Mouse (Mus musculus): ENCODE measurements around the gene Olfml3. TPM values are rescaled to one million over a fixed set of nuclear protein-coding genes. Genes with fewer than 3 reads are reported as not detected.

Gene Olfml3
- polyA plus RNA-seq, 1 experiment from 2014 or later = 5.3 TPM

DNA sequence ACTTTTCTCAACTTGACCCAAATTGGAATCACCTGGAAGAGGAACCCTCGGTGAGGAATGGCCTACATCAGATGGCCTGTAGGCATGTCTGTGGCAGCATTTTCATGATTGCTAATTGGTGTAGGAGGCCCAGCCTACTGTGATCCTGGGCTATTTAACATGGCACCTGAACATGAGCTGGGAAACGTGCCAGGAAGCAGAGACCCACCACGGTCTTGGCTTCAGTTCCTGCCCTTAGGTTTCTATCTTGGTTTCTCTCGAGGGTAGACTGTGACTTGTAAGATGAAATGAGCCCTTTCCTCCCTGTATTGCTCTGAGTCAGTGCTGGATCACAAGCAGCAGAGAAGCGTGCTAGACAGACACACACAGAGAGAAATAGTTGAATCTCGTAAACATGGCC is 33.1 kb downstream of the Olfml3 start:
- Histone ChIP-seq H3K4me1 (ENCODE audit: control insufficient read depth, insufficient read depth, low read length) (no peaks in the 10 kb centered on the region), H3K9me3 (replicated peaks; ENCODE audit: control insufficient read depth, low read length, poor library complexity, severe bottlenecking) (no peaks in the 10 kb centered on the region), H3K27me3 (ENCODE audit: control insufficient read depth, insufficient read depth, low read depth, low read length) (no peaks in the 10 kb centered on the region), H3K9ac (ENCODE audit: low read depth, low read length) (no peak overlapping the region), H3K27ac (ENCODE audit: low read length) (no peak overlapping the region), H3K4me3 (ENCODE audit: low read depth, low read length) (no peak overlapping the region), H3K4me2 (ENCODE audit: low read length) (no peak overlapping the region), H3K36me3 (ENCODE audit: control insufficient read depth, insufficient read depth, low read length) (no peaks in the 10 kb centered on the region)
- whole genome bisulfite sequencing = 75% methylated on average over 6 of the region's 6 CpGs
- no peak for ATAC-seq

DNA sequence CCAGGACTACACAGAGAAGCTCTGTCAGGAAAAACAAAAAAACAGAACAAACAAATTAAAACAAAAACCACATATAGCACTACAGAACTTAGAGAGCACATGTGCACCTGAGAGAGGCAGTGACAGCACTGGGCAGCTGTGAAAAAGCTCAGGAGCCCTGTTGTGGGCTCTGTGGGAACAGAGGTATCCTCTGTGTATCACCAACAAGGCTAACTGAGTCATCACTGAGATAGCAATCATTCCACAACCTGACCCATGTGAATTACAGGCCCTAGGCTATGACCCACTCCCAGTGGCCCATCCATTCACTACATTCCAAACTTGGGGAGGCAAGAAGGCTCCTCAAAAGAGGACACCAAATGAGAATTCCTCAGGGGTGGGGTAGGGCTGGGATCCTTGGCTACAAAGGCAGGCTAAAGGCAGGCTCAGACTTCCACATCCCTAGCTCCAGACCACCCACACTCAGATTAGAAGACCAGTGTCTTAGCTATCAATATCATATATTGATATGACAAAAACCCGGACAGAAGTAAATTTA is 41.3 kb downstream of the Olfml3 start:
- H3K36me3 ChIP-seq (ENCODE audit: control insufficient read depth, insufficient read depth, low read length) = no peaks in the 10 kb centered on the region
- H3K4me3 ChIP-seq (ENCODE audit: low read depth, low read length) = no peak overlapping the region
- H3K27me3 ChIP-seq (ENCODE audit: control insufficient read depth, insufficient read depth, low read depth, low read length) = no peaks in the 10 kb centered on the region
- H3K27ac ChIP-seq (ENCODE audit: low read length) = no peak overlapping the region
- H3K9ac ChIP-seq (ENCODE audit: low read depth, low read length) = no peak overlapping the region
- no peaks in the 10 kb centered on the region for H3K9me3 ChIP-seq (replicated peaks; ENCODE audit: control insufficient read depth, low read length, poor library complexity, severe bottlenecking)
- WGBS = 90% methylated on average over 1 of the region's 1 CpGs
- ATAC-seq = no peak
- no peaks in the 10 kb centered on the region for H3K4me1 ChIP-seq (ENCODE audit: control insufficient read depth, insufficient read depth, low read length)
- H3K4me2 ChIP-seq (ENCODE audit: low read length) = no peak overlapping the region

DNA sequence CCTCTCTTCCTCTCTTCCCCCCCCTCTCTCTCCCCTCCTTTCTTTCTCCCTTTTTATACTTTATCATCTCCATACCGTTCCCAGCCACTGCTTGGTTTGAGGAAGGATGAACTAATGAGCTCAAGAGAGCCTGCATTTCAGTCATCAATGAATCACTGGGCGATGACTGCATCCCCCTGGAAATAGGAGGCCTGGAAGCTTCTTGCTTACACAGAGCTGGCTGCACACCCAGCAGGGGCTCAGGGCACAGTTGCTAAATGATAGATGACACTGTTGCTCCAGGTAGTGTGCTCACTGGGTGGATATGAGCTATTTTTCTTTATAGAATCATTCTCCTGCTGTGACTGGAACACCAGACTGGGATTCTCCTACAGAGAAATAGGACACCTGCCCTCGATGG is 42.2 kb downstream of the Olfml3 start:
- Histone ChIP-seq H3K36me3 (ENCODE audit: control insufficient read depth, insufficient read depth, low read length) (no peaks in the 10 kb centered on the region), H3K4me1 (ENCODE audit: control insufficient read depth, insufficient read depth, low read length) (no peaks in the 10 kb centered on the region), H3K9me3 (replicated peaks; ENCODE audit: control insufficient read depth, low read length, poor library complexity, severe bottlenecking) (no peaks in the 10 kb centered on the region), H3K27ac (ENCODE audit: low read length) (no peak overlapping the region), H3K27me3 (ENCODE audit: control insufficient read depth, insufficient read depth, low read depth, low read length) (no peaks in the 10 kb centered on the region), H3K9ac (ENCODE audit: low read depth, low read length) (no peak overlapping the region), H3K4me3 (ENCODE audit: low read depth, low read length) (no peak overlapping the region), H3K4me2 (ENCODE audit: low read length) (no peak overlapping the region)
- ATAC-seq = no peak
- 57% methylated on average over 3 of the region's 3 CpGs for WGBS

- Histone ChIP-seq H3K36me3 (ENCODE audit: control insufficient read depth, insufficient read depth, low read length) (no peaks in the 10 kb centered on the region), H3K9ac (ENCODE audit: low read depth, low read length) (no peak overlapping the region), H3K4me3 (ENCODE audit: low read depth, low read length) (no peak overlapping the region), H3K27ac (ENCODE audit: low read length) (no peak overlapping the region), H3K4me2 (ENCODE audit: low read length) (no peak overlapping the region), H3K4me1 (ENCODE audit: control insufficient read depth, insufficient read depth, low read length) (no peaks in the 10 kb centered on the region), H3K9me3 (replicated peaks; ENCODE audit: control insufficient read depth, low read length, poor library complexity, severe bottlenecking) (no peaks in the 10 kb centered on the region), H3K27me3 (ENCODE audit: control insufficient read depth, insufficient read depth, low read depth, low read length) (no peaks in the 10 kb centered on the region)
- no peak for ATAC-seq
- WGBS = 76% methylated on average over 3 of the region's 3 CpGs
These were observed 47.3 kb downstream of the Olfml3 start for GRCm38 (mm10) chr3:103690506-103690905.

GRCm38 (mm10) chr3:103689043-103689442 is 48.8 kb downstream of the Olfml3 start:
- WGBS = 74% methylated on average over 1 of the region's 1 CpGs
- Histone ChIP-seq H3K27ac (ENCODE audit: low read length) (no peak overlapping the region), H3K9me3 (replicated peaks; ENCODE audit: control insufficient read depth, low read length, poor library complexity, severe bottlenecking) (no peaks in the 10 kb centered on the region), H3K4me2 (ENCODE audit: low read length) (no peak overlapping the region), H3K4me3 (ENCODE audit: low read depth, low read length) (no peak overlapping the region), H3K36me3 (ENCODE audit: control insufficient read depth, insufficient read depth, low read length) (no peaks in the 10 kb centered on the region), H3K4me1 (ENCODE audit: control insufficient read depth, insufficient read depth, low read length) (no peaks in the 10 kb centered on the region), H3K9ac (ENCODE audit: low read depth, low read length) (no peak overlapping the region), H3K27me3 (ENCODE audit: control insufficient read depth, insufficient read depth, low read depth, low read length) (no peaks in the 10 kb centered on the region)
- ATAC-seq = no peak

- 31% methylated on average over 5 of the region's 5 CpGs for WGBS
- no peak overlapping the region for H3K9ac ChIP-seq (ENCODE audit: low read depth, low read length)
- peaks cover 10% of the 10 kb centered on the region; the same call in 1 of the 2 replicates for H3K4me1 ChIP-seq (ENCODE audit: control insufficient read depth, insufficient read depth, low read length)
These were observed 53.9 kb downstream of the Olfml3 start for GRCm38 (mm10) chr3:103683966-103684319.

GRCm38 (mm10) chr3:103683234-103683965 is 54.4 kb downstream of the Olfml3 start:
- ATAC-seq = 0 out of 2 replicates have a peak, but pooled peaks have one; percentile 34
- Histone ChIP-seq H3K4me1 (ENCODE audit: control insufficient read depth, insufficient read depth, low read length) (peaks cover 10% of the 10 kb centered on the region; the same call in 1 of the 2 replicates), H3K9me3 (replicated peaks; ENCODE audit: control insufficient read depth, low read length, poor library complexity, severe bottlenecking) (no peaks in the 10 kb centered on the region), H3K4me3 (ENCODE audit: low read depth, low read length) (peak overlapping the region; percentile 14; the same call in 1 of the 2 replicates), H3K27ac (ENCODE audit: low read length) (no peak overlapping the region), H3K4me2 (ENCODE audit: low read length) (peak overlapping the region; percentile 50), H3K27me3 (ENCODE audit: control insufficient read depth, insufficient read depth, low read depth, low read length) (no peaks in the 10 kb centered on the region), H3K9ac (ENCODE audit: low read depth, low read length) (peak overlapping the region; percentile 43), H3K36me3 (ENCODE audit: control insufficient read depth, insufficient read depth, low read length) (no peaks in the 10 kb centered on the region)
- 2% methylated on average over 21 of the region's 21 CpGs for WGBS

More at GRCm38 (mm10) chr3:103683966-103684319, 53.9 kb downstream of the Olfml3 start:
- H3K27ac ChIP-seq (ENCODE audit: low read length) = no peak overlapping the region
- no peak for ATAC-seq
- no peak overlapping the region for H3K4me3 ChIP-seq (ENCODE audit: low read depth, low read length)
- H3K27me3 ChIP-seq (ENCODE audit: control insufficient read depth, insufficient read depth, low read depth, low read length) = no peaks in the 10 kb centered on the region
- no peaks in the 10 kb centered on the region for H3K36me3 ChIP-seq (ENCODE audit: control insufficient read depth, insufficient read depth, low read length)
- H3K4me2 ChIP-seq (ENCODE audit: low read length) = peak overlapping the region; percentile 50; the same call in 1 of the 2 replicates
- no peaks in the 10 kb centered on the region for H3K9me3 ChIP-seq (replicated peaks; ENCODE audit: control insufficient read depth, low read length, poor library complexity, severe bottlenecking)

DNA sequence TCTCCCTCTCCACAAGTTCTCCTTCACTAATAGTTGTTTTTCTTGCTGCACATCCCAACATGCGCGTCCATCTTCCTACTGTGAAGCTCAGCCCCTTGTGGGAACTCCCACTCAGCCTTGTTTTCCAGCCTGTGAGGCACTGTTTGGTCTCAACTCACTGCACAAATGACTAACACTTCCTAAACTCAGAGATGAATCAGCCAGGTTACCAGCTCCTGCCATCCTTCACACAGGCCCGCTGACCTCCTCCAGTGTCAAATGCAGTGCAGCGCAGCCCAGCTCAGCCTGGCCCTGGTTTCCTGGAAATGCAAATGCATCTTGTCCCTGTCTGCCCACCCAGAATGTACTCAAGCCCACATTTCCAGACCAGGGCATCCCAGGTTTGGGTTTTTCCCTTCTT is 55.3 kb downstream of the Olfml3 start:
- Histone ChIP-seq H3K4me2 (ENCODE audit: low read length) (no peak overlapping the region), H3K9me3 (replicated peaks; ENCODE audit: control insufficient read depth, low read length, poor library complexity, severe bottlenecking) (no peaks in the 10 kb centered on the region), H3K27ac (ENCODE audit: low read length) (no peak overlapping the region), H3K27me3 (ENCODE audit: control insufficient read depth, insufficient read depth, low read depth, low read length) (no peaks in the 10 kb centered on the region), H3K9ac (ENCODE audit: low read depth, low read length) (no peak overlapping the region), H3K36me3 (ENCODE audit: control insufficient read depth, insufficient read depth, low read length) (no peaks in the 10 kb centered on the region), H3K4me3 (ENCODE audit: low read depth, low read length) (no peak overlapping the region), H3K4me1 (ENCODE audit: control insufficient read depth, insufficient read depth, low read length) (peaks cover 10% of the 10 kb centered on the region; the same call in 1 of the 2 replicates)
- WGBS = 41% methylated on average over 4 of the region's 4 CpGs
- no peak for ATAC-seq

- Histone ChIP-seq H3K27me3 (ENCODE audit: control insufficient read depth, insufficient read depth, low read depth, low read length) (no peaks in the 10 kb centered on the region), H3K4me1 (ENCODE audit: control insufficient read depth, insufficient read depth, low read length) (peaks cover 10% of the 10 kb centered on the region; the same call in 1 of the 2 replicates), H3K9ac (ENCODE audit: low read depth, low read length) (no peak overlapping the region), H3K4me2 (ENCODE audit: low read length) (no peak overlapping the region), H3K27ac (ENCODE audit: low read length) (no peak overlapping the region), H3K9me3 (replicated peaks; ENCODE audit: control insufficient read depth, low read length, poor library complexity, severe bottlenecking) (no peaks in the 10 kb centered on the region), H3K4me3 (ENCODE audit: low read depth, low read length) (no peak overlapping the region), H3K36me3 (ENCODE audit: control insufficient read depth, insufficient read depth, low read length) (no peaks in the 10 kb centered on the region)
- WGBS = 7% methylated on average over 6 of the region's 6 CpGs
- ATAC-seq = no peak
These were observed 59.0 kb downstream of the Olfml3 start for GRCm38 (mm10) chr3:103678811-103679210.
